Mouse (Mus musculus): ENCODE results near the gene Esrra. TPM values are rescaled to one million over a fixed set of nuclear protein-coding genes. Genes with fewer than 3 reads are reported as not detected.

The Esrra gene
- total RNA-seq, 2 experiments from 2014 or later: 33.6 to 50.9 TPM

DNA sequence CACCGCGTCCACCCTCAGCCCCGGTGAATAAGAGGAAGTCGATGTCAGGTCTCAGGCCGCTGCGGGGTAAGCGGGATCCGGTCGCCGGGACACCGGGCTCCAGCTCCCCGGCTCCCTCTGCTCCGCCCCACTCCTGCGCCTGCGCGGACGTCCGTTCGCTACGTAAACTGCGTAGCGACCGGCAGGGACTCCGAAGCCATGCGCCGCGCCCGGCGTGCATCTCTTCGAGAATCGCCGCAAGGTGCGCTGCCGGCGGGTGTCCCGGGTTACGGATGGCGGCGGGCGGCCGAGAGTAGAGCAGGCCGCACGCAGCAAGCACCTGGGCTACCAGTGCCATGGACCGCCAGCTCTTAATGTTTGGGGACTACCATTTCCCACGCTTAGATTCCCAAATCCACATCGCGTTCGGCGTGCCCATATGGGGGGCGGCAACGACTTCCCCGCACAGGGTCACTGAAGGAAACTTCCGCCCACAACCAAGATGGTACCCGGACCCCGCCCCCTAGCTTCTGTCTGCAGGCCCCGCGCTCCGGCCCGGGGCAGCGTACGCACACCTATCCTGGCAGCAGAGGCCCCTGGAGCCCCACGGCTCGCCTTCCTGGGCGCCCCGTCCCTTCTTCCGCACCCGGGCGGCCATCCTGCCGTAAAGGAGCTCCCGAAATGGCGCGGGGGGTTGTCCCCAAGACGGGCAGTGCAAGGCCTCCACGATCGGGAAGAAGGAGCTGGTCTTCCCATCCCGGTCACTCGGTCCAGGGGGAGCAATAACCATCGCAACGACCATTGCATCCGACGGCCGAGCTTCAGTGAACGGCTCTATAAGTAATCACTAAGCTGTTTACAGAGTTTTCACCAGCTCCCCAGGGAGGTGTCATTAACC lies 20.0 kb upstream of the Esrra start, which contains the start of gene Bad:
Bad (plus strand) TSS at position 490 of the 877 bp plus-strand sequence.
- DNase-seq: peak; percentile 96

DNA sequence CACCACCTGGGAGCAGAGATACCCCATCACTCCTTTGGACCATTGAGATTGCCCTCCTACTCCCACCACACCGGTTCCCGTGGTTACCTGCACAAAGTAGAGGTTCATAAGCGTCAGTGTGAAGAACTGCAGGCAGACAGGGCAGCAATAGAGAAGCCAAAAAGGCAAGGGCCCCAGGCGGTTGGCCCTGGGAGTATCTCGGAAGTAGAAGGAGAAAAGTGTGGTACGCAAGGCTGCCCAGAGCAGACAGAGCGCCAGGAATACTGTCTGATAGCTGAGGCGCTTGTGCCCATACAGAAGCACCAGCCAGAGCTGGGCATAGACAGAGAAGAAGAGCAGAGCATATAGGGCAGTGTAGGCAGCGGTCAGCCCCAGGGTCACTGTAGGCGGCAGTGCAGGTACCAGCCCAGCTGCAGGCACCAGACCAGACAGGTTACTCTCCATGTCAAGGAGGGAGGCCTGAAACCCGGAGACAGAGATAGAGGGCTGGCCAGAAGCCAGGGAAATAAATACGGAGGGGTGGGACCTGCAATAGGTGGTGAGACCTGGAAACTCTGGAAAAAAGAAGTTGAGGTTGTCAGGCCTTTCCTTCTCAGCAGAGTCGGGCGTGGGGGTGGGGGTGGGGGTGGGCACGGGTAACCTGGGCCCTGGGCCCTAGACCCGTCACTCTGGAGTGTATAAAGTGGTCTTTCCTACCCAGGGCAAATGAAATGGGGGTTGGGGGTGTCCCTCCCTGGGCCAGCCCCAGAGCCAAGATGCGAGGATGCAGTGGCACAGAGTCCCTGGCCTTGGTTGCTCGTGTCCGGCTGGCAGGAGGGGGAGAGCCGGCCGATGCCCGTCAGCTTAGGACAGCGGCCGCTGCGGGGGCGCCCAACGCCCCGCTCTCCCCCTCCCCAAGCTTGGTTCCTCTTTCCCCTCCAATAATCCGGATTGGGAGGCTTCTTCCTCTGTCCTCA lies 19.1 kb upstream of the Esrra start:
- DNase-seq: no peak

DNA sequence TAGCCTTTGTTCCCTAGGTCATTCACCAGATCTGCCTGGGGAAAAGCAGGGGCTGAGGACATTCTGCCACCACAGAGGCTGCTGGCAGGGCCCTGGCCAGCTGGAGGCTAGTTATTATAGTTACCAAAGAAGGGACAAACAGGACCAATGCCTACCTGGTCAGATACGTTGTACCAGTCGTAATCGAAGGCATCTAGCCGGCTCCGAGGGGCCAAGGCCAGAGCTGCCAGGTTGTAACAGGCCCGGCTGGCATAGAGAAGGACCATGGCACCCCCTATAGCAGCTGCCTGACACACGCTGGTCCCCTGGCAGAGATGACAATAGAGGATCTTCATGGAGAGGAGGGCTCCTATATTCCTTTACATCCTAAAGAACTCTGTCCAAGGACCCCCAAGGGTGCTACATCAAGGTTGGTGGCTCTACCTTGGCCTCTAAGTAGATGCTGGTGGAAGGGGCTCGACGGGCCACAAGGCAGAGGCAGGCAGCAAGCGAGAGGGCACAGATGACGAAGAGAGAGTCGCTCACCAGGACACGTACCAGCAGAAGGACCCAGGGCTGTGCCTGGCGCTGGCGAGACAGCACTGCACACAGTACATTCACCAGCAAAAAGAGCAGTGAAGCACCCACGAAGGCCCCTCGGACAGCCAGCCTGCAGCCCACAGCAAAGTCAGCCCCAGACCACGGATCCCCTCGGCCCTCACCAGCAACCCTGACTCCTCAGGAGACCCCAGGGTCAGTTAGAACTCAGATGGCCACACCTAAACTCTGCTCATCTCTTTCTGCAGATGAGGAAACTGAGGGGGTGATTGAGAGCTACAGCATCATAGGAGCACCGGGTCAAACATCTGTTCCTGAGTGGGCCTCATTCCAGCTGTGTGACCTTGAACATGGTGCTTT lies 17.7 kb upstream of the Esrra start:
- no peak for DNase-seq

DNA sequence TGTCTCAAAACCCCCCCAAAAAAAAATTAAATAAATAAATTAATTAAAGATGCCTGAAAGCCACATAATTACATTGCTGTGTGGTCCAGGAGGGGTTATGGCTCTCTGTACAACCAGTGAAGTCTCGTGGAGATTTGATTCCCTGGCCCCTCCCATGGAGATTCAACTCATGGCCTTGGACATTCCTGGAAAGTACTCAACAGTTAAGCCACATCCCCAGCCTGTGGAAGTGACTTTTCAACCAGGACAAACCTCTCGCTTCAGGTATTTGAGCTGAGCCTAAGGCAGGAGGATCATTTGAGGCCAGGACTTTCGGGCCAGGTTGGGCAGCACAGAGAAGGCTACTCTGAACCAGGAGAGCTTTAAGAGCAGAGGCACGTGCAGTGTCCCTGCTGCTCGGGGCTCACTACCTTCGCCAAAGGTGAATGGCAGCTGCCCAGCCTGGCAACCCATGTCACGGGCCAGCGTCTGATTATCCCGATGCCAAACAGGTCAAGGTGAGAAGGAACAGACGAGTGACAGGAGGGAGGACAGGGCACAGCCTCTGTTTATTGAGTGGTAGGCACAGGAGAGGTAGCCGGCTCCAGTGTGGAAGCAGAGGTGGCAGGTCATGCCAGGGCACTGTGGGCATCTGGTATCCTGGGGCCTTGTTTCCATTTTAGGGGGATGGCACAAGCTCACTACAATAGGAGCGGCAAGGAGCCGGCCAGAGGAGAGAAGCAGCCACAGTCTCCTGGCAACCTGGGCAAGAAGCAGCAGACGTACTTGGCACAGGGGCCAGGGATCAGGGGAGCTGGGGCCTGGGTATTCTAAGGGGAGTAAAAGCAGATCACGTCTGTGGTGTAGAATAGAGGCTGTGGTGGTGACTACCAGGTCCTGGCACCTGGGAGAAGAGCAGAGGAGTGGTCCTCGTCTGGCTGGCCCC lies 16.2 kb upstream of the Esrra start:
- no peak for DNase-seq

DNA sequence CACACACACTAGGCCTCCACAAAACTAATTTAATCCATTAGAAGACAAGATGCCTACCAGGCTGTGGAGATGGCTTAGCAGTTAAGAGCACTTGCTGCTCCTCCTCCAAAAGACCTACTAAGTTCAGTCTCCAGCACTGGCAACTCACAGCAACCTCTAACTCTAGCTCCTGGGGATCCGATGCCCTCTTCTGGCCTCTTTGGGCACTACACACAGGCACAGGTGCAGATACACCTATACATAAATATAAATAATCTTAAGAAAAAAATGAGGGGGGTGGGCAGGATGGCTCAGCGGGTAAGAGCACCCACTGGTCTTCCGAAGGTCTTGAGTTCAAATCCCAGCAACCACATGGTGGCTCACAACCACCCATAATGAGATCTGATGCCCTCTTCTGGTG lies 14.7 kb upstream of the Esrra start:
- peak in 1 of 2 experiments; percentile 29 for DNase-seq

DNA sequence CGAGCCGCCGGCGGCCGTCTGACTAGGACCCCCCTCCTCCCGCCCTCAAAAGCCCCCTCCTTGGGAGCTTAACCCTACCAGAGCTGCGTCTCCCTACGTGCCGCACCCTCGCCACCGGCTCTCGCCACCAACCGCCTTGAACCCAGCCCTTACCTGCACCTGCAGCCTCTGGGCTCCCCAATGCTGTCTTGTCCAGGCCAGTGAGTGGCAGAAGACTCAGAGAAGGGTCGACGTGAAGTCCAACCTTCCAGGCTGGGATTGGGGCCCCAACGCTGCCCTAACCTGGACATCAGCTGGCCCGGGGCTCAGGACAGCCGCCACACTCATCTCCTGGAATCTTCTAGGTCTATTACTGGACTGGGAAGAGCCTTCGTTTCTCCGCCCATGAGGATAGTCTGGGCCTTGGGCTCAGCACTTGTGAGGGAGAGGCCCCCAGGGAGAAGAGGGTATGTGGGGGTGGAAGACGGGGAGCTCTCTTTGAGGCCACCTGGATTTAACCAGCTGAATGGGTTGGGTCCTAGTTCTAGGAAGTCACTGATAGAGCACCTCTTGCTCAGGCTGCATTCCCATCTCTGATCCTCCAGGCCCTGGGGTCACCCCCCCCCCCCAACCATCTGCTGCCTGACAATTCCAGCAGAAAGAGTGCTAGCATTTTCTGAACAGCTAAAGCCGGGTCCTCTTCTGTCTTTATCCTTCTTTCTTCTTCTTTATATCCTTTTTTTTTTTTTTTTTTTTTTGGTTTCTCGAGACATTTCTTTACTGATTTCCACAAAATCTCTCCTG lies 12.8 kb upstream of the Esrra start, which contains the start of gene Kcnk4:
Kcnk4 (minus strand) TSS at position 321 of the 783 bp plus-strand sequence.
- no peak for DNase-seq

DNA sequence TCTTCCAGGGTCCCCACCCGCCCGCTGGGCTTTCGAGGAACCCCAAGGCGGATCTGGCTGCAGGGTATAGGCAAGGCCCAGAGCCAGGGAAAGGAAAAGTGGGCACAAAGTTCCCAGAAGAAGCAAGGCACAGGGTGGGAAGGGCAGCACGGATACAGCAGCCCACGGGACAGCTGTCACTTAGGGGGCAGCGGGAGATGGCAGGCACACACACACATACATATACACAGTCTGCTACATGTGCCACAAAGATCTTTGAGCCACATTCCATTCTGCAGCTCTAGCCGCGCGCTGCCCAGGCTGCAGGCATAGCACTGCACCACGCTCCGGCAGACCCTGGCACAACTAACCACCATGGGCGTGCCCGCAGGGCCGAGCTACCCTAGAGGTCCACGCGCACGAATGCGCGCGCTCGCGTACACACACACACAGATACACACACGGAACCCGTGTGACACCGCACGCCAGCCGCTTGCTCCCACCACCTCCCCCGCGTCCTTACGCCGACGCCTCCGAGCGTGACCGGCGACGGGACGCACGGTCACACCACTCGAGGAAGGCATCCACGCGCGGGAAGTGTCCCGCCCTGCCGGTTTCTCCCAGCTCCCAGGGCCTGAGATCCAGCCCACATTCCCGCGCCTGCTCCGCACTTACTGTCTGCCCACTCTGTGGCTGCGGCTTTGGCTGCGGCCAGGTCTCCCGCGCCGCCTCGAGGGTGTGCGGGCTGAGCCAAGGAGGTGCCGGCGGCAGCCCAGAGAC lies 12.0 kb upstream of the Esrra start:
- DNase-seq: peak; percentile 26 to 49

DNA sequence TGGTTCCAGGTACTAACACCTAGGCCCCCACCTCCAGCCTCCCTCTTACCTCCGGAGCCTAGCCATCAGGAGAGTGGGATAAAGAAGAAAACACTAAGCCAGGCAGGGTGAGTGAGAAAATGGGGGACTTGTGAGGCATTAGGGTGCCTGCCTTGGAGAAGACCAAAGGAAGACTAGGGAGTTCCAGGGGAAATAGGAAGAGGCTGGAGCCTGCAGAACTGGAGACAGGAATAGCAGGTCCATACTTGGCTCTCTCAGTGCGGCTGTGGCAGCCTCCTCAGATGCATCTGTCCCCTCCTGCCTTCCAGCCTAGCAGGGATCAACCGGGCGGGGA lies 11.5 kb upstream of the Esrra start:
- no peak for DNase-seq

DNA sequence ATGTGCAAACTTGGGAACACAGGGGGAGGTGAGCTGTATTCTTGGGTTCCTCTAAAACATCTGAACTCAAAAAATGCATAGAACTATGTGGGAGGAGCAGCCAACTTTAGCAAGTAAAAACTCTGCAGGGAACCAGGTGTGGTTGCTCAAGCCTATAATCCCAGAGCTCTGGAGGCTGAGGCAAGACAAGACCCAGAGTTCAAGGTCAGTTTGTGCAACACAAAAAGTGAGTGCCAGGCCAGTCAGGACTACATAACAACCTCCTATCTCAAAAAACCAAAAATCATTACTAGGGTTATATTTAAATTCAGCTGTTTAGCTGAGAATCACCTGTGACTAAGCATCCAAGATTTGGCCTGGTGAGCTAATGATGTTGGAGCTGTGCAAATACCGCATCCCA lies 10.4 kb upstream of the Esrra start:
- peak in 1 of 2 experiments; percentile 2 for DNase-seq

DNA sequence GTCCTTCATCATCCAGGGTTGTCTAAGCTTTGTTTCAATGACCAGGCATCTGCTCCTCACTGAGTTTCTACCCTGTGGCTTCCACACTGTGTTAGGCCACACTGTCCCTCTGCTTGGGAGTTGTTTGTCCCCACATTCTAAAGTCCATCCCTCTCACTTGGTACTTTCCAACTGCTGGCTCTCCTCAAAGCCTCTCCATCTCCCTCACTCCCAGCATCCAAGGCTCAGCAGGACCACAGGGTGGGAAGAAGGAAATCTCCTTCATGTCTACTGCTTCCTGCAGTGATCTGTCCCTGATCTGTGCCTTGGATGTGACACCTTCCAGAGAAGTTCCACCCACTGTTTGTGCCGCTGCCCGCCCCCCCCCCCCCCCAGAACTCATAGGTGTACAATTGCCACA lies 9.4 kb upstream of the Esrra start:
- no peak for DNase-seq

DNA sequence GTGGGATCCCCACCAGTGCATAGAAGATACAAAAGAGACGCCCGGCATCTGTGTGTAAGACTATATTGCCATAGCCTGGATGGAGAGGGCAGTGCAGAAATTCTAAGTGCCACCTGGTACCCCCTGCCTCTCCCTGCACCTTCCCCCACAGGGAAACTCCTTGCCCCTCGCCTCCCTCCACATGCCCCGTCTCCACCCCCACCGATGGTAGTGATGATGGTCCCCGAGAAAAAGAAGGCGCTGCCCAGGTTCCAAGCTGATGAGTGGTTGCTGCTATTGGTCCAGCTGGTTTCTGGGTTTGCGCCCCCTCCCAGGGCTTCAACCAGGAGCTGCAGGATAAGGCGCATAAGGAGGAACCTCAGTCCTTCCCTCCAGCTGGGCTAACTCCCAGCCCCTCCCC lies 6.5 kb upstream of the Esrra start:
- DNase-seq: no peak

DNA sequence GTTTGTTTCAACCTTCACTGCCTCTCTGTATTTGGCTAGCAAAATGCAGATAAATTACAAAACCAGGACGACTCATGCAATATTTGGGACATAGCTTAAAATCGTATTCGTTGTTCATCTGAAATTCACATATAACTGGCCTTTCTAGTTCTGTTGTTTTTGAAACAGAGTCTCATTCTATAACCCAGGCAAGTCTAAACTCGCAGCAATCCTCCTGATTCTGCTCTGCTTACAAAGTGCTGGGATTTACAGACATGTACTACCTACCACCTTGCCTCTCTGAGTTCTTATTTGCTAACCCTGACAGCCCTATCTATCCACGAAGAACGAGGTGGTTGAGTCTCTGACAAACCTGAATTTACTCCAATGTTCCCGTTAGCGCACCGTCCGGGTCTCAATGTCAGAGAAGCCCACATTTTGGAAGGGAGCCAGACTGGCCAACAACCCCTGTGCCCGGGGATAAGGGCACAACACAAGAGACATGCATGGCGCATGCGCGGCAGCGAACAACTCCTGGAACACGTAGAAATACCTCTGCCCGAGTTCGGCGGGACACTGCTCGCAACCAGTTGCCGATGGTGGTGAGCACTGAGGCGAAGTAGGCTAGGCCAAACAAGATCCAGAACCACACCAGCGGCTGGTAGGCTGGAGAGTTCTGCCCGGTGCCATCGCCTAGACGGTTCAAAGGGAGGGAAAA lies 5.1 kb upstream of the Esrra start:
- DNase-seq: peak; percentile 38 to 55

DNA sequence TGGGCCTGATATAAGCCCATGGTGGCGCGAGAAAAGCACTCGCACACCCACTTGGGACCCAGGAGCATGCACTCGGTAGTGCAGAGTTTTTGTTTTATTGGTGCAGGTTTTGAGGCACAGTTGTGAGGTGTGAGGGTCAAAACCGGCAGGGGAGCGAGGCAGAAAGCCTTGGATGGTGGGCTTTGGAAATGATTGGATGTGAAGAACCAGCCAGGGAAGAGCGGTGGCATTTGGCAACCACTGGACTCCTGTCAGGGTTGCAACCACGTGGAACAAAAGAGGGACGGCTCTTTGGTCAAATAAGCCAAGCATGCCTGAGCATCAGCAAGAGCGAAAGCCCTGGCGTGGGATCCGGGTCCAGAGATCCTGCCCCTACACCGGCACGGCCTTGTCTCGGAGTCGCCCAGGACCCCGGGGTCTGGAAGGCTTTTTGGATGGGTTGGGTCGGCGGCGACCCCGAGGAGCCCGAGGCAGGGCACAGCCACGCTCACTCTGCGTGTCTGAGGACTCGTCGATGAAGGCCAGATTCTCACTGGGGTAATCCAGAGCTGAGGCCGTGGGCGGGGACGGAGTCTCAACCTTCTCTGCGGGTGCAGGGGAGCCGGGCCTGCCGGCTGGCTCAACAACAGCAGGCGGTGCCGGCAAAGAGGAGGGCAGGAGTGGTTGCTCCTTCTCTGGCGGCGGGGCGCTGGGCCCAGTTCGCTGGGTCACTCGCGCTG lies 4.2 kb upstream of the Esrra start:
- no peak for DNase-seq

DNA sequence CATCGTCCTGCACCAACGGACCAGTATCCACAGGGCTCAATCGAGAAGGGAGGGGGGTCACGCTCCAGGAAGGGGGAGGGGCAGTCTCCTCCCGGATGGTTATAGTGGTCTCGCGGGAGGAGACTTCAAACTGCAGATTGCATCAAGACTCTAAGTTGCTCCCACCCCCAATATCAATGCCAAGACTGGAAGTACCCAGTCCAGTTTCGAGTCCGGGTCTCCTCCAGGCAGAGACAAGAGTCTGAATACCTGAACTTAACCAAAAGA lies 3.6 kb upstream of the Esrra start, which contains the start of gene Catsperz:
Catsperz (minus strand) TSS at position 74 of the 267 bp plus-strand sequence.
- no peak for DNase-seq

DNA sequence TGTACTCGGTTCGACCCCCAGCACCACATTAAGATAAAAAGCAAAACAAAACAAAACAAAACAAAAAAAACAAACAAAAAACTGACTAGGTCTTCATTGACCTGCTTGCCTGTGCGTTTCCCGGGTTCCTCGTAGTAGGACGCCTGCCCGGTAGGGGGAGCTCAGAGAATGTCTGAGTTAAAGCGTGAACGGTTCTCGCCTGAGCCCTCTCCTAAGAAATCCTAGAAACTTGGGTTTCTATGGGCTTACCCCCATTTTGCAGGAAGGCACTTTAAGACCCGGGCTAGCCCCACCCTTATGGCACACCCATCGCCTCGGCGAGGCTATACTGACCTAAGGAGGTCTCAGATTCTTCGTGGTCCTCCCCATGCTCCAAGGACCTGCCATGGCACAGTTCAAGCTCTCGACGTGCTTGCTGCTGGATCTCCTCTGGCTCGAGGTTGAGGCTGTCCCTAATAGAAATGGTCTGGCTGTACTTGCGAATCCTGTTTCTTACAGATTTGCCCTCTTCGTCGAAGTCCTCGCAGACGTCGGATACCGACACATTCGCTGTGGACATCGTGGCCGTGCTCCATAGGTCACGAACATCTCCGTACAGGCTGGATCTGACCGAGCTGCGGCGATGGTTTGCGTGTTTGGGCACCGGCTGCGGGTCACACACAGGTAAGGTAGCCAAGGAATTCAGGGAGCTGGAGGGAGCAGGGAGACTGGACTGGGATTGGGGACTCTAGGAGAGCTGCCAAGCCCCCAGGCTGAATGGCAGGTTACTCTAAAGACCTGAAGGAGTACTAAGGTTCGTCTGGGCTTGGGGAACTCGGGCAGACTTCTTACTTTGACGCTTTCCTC lies 3.1 kb upstream of the Esrra start:
- peak; percentile 90 to 95 for DNase-seq

DNA sequence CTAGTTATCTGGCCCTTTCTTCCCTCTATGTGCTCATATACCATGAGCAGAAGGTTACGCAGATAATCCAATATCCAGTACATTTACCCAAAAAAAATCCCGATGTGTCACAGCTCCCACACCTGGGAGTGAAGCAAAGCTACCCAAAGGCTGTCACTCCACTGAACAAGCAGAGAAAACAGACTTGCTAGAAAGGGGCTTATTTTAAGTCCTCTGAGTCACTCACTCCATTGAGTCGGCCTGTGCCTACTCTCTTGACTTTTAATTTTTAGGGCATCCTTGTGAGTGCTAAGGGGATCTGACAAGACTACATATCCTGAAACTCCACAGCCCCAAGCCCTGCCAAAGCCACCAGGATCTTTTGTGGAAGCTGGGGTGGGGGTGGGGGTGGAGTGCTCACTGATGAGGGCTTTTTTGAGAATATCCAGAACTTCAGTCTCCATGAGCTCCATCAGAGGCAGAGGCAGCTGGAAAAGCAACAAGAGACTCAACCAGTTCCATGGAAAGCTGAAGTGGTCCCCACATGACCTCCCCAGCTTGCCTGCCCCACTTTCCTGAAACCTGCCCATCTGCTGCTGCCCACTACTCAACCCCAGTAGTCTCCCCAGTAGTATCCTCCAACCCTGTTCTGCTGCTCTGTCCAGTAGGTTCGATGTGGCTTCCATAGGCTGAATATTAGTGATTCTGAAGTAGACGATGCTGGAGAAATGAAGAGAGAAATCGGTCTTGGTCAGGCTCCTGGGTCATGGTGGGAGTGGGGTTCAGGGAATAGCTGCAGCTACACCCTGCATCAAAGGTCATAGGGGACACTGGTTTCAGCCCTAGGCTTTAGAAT lies 1.5 kb upstream of the Esrra start:
- DNase-seq: no peak

Data from adrenal gland, postnatal 36 days (tissue).